Mouse (Mus musculus): ENCODE results near the gene Mob3b. TPM values are rescaled to one million over a fixed set of nuclear protein-coding genes. Genes with fewer than 3 reads are reported as not detected.

The Mob3b gene
- total RNA-seq, 1 experiment from 2014 or later = 5.5 TPM

GRCm38 (mm10) chr4:35154051-35154450, 3.2 kb downstream of the Mob3b start:
- no peak for ATAC-seq (ENCODE audit: extremely low read depth, insufficient number of reproducible peaks, low FRiP score, poor library complexity, severe bottlenecking)

- no peak for ATAC-seq (ENCODE audit: extremely low read depth, insufficient number of reproducible peaks, low FRiP score, poor library complexity, severe bottlenecking)
Observed at GRCm38 (mm10) chr4:35151756-35152155, 5.5 kb downstream of the Mob3b start, which contains the start of gene Ifnk. Ifnk (plus strand) TSS chr4:35152056.

- no peak for ATAC-seq (ENCODE audit: extremely low read depth, insufficient number of reproducible peaks, low FRiP score, poor library complexity, severe bottlenecking)
Observed at GRCm38 (mm10) chr4:35150706-35151105, 6.6 kb downstream of the Mob3b start.

- ATAC-seq (ENCODE audit: extremely low read depth, insufficient number of reproducible peaks, low FRiP score, poor library complexity, severe bottlenecking) = no peak
Observed at GRCm38 (mm10) chr4:35148326-35148725, 9.0 kb downstream of the Mob3b start.

- ATAC-seq (ENCODE audit: extremely low read depth, insufficient number of reproducible peaks, low FRiP score, poor library complexity, severe bottlenecking) = no peak
Observed at GRCm38 (mm10) chr4:35146597-35146996, 10.7 kb downstream of the Mob3b start.

GRCm38 (mm10) chr4:35145726-35146125, 11.6 kb downstream of the Mob3b start:
- ATAC-seq (ENCODE audit: extremely low read depth, insufficient number of reproducible peaks, low FRiP score, poor library complexity, severe bottlenecking) = no peak

- ATAC-seq (ENCODE audit: extremely low read depth, insufficient number of reproducible peaks, low FRiP score, poor library complexity, severe bottlenecking) = no peak
Observed at GRCm38 (mm10) chr4:35143472-35144102, 13.7 kb downstream of the Mob3b start.

GRCm38 (mm10) chr4:35140317-35140716, 17.0 kb downstream of the Mob3b start:
- ATAC-seq (ENCODE audit: extremely low read depth, insufficient number of reproducible peaks, low FRiP score, poor library complexity, severe bottlenecking) = peak; percentile 41; the same call in 1 of the 2 replicates

GRCm38 (mm10) chr4:35138077-35138476, 19.2 kb downstream of the Mob3b start:
- ATAC-seq (ENCODE audit: extremely low read depth, insufficient number of reproducible peaks, low FRiP score, poor library complexity, severe bottlenecking) = peak; percentile 55; the same call in 1 of the 2 replicates

- no peak for ATAC-seq (ENCODE audit: extremely low read depth, insufficient number of reproducible peaks, low FRiP score, poor library complexity, severe bottlenecking)
Observed at GRCm38 (mm10) chr4:35136996-35137395, 20.3 kb downstream of the Mob3b start.

- ATAC-seq (ENCODE audit: extremely low read depth, insufficient number of reproducible peaks, low FRiP score, poor library complexity, severe bottlenecking) = no peak
Observed at GRCm38 (mm10) chr4:35135806-35136205, 21.5 kb downstream of the Mob3b start.

- no peak for ATAC-seq (ENCODE audit: extremely low read depth, insufficient number of reproducible peaks, low FRiP score, poor library complexity, severe bottlenecking)
Observed at GRCm38 (mm10) chr4:35134846-35135611, 22.3 kb downstream of the Mob3b start.

- ATAC-seq (ENCODE audit: extremely low read depth, insufficient number of reproducible peaks, low FRiP score, poor library complexity, severe bottlenecking) = no peak
Observed at GRCm38 (mm10) chr4:35133411-35133810, 23.9 kb downstream of the Mob3b start.

- peak; percentile 51 for ATAC-seq (ENCODE audit: extremely low read depth, insufficient number of reproducible peaks, low FRiP score, poor library complexity, severe bottlenecking)
Observed at GRCm38 (mm10) chr4:35131592-35131991, 25.7 kb downstream of the Mob3b start.

- ATAC-seq (ENCODE audit: extremely low read depth, insufficient number of reproducible peaks, low FRiP score, poor library complexity, severe bottlenecking) = peak; percentile 69
Observed at GRCm38 (mm10) chr4:35130411-35130948, 26.8 kb downstream of the Mob3b start.

- ATAC-seq (ENCODE audit: extremely low read depth, insufficient number of reproducible peaks, low FRiP score, poor library complexity, severe bottlenecking) = no peak
Observed at GRCm38 (mm10) chr4:35127759-35128158, 29.5 kb downstream of the Mob3b start.

- ATAC-seq (ENCODE audit: extremely low read depth, insufficient number of reproducible peaks, low FRiP score, poor library complexity, severe bottlenecking) = no peak
Observed at GRCm38 (mm10) chr4:35126776-35127175, 30.5 kb downstream of the Mob3b start.

- ATAC-seq (ENCODE audit: extremely low read depth, insufficient number of reproducible peaks, low FRiP score, poor library complexity, severe bottlenecking) = no peak
Observed at GRCm38 (mm10) chr4:35125299-35125777, 31.9 kb downstream of the Mob3b start.

GRCm38 (mm10) chr4:35124027-35124426, 33.3 kb downstream of the Mob3b start:
- ATAC-seq (ENCODE audit: extremely low read depth, insufficient number of reproducible peaks, low FRiP score, poor library complexity, severe bottlenecking) = no peak

GRCm38 (mm10) chr4:35123087-35123486, 34.2 kb downstream of the Mob3b start:
- no peak for ATAC-seq (ENCODE audit: extremely low read depth, insufficient number of reproducible peaks, low FRiP score, poor library complexity, severe bottlenecking)

Data from neutrophil, adult 5-6 weeks (primary cell).